Mouse (Mus musculus) heart, adult 2 months (tissue): ENCODE measurements around the gene Erc1.

Source experiments
- CTCF ChIP-seq: fragments of 200-600 bp; IDR thresholded peaks from 2 replicates; pipeline ENCODE4 v1.8.1; 2022; ENCODE audit warnings: antibody characterized with exemption, mild to moderate bottlenecking, moderate library complexity
- EP300 ChIP-seq: fragments of 200-500 bp; IDR thresholded peaks from 2 replicates; pipeline ENCODE4 v1.6.1; 2011; ENCODE audit warnings: low read depth, low read length, control low read depth; ENCODE audit not compliant: insufficient read depth

DNA sequence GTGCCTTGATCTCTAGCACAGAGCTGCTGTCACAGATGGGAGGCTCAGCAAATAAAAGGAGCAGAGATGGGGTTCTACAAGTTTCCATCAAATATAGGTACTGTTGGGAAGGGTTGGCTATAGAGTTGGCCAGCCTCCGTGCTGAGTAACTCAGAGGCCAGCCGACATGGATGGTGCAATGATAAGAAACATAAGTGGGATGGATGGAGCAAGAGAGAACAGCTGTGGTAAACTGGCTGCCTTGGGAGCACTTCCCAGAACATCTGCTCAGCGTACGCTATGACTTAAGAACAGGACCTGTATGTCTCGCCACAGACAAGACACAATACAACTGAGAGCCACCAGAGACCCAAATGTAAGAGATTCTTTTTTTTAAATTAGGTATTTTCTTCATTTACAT is 264.8 kb downstream of the Erc1 start:
- TF ChIP-seq CTCF: no peak
- no peak for TF ChIP-seq EP300
